Mouse (Mus musculus) forebrain, postnatal 0 days (tissue): ENCODE data around the gene Lclat1. TPM values are rescaled to one million over a fixed set of nuclear protein-coding genes. Genes with fewer than 3 reads are reported as not detected.

Experiments
- ATAC-seq: fragments of 200-750 bp; cut with Nextera tagmentation; 2 replicates; pipeline ENCODE4 v1.8.0; 2017; ENCODE audit warnings: mild to moderate bottlenecking, moderate library complexity
- DNase-seq: peaks from one replicate; pipeline ENCODE4 v3.0.0-alpha.2; 2015
- H3K27ac ChIP-seq: fragments of 300-500 bp; sonication (generic); 2 replicates; pipeline ENCODE4 v1.5.1; 2014; ENCODE audit warnings: low read depth, mild to moderate bottlenecking, antibody characterized with exemption, low read length, moderate library complexity, mixed read lengths
- H3K27me3 ChIP-seq: fragments of 300-500 bp; sonication (generic); 2 replicates; pipeline ENCODE4 v1.6.1; 2014; ENCODE audit warnings: mild to moderate bottlenecking, low read length, mixed read lengths; ENCODE audit not compliant: insufficient read depth
- H3K36me3 ChIP-seq: fragments of 300-500 bp; sonication (generic); 2 replicates; pipeline ENCODE4 v1.6.1; 2014; ENCODE audit warnings: mild to moderate bottlenecking, moderate library complexity; ENCODE audit not compliant: insufficient read depth
- H3K4me1 ChIP-seq: fragments of 300-500 bp; sonication (generic); 2 replicates; pipeline ENCODE4 v1.6.1; 2014; ENCODE audit warnings: antibody characterized with exemption; ENCODE audit not compliant: insufficient read depth
- H3K4me2 ChIP-seq: fragments of 300-500 bp; sonication (generic); 2 replicates; pipeline ENCODE4 v1.6.1; 2014; ENCODE audit warnings: low read depth, mild to moderate bottlenecking, moderate library complexity
- H3K4me3 ChIP-seq: fragments of 300-500 bp; sonication (generic); 2 replicates; pipeline ENCODE4 v1.5.1; 2014; ENCODE audit warnings: low read depth, low read length, mixed read lengths
- H3K9ac ChIP-seq: fragments of 300-500 bp; sonication (generic); 2 replicates; pipeline ENCODE4 v1.6.1; 2014; ENCODE audit warnings: mild to moderate bottlenecking
- H3K9me3 ChIP-seq: fragments of 300-500 bp; sonication (generic); 2 replicates; pipeline ENCODE4 v1.6.1; 2016; ENCODE audit warnings: low read length
- CTCF ChIP-seq: sonication (generic); IDR thresholded peaks from 2 replicates; pipeline ENCODE4 v1.5.1; 2016; ENCODE audit warnings: antibody characterized with exemption, control low read depth, low read depth
- WGBS: fragments of 180-500 bp; shearing (Covaris S2); extraction: QIAGEN DNeasy Blood & Tissue Kit; methylation state at CpG from one replicate; pipeline ENCODE4 v1.1.7; 2014; 5-methylcytosine and 5-hydroxymethylcytosine counted together
- polyA plus RNA-seq: library from polyadenylated mRNA; unstranded; fragments of >200 nt; fragmentation: Nextera tagmentation; extraction: Ambion mirVana; gene quantifications from 2 replicates; pipeline ENCODE4 v1.2.1, GENCODE M21; 2015
- total RNA-seq: library from RNA; depleted of rRNA; stranded (reverse); fragments of >200 nt; gene quantifications from 2 replicates; pipeline ENCODE4 v1.2.3, GENCODE M21; 2014

Lclat1 gene
- total and polyA plus RNA-seq, 2 experiments from 2014 or later = 11.9 to 28.4 TPM

DNA sequence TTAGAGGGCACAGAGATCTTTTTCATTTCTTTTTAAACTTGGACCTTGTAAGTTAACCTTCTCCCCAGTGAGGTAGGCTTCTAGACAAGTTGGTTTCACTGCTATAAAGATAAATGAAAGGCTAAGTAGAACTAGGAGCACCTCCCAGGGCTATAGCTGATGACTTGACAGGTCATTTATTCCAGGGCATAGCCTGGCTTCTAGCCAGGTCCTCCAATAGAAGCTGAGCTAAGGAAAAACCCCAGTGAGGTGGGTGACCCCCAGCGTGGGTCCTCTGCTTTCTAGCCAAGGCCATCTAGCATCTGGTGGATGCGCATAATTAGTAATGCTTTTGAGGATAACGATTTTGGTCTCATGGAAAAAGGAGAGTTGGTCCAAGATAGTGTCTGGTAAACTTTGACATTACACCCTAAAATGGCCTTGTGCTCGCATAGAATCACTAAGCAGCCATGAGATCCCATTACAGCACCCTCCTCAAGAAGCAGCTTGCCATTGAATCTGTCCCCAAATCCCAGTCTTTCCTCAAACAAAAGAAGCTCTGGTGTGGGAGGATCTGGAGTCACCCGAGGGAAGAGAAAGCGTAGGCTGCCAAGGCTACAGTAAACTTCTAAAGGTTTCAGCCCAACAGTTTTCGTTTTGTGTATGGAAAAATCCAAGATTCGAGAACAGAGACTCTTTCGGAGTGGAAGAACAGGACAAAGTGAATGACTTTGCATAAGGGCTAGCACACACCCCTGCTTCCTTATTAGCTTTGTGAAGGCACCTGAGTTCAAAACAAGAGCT lies 41.2 kb upstream of the Lclat1 start:
- Histone ChIP-seq H3K27me3 (no peaks in the 10 kb centered on the region), H3K9ac (no peak overlapping the region), H3K4me1 (no peaks in the 10 kb centered on the region), H3K27ac (no peak overlapping the region), H3K9me3 (no peaks in the 10 kb centered on the region), H3K36me3 (no peaks in the 10 kb centered on the region), H3K4me3 (no peak overlapping the region), H3K4me2 (no peak overlapping the region)
- WGBS = 68% methylated on average over 9 of the region's 9 CpGs
- ATAC-seq (no peak), DNase-seq (no peak)
- TF ChIP-seq CTCF = no peak

DNA sequence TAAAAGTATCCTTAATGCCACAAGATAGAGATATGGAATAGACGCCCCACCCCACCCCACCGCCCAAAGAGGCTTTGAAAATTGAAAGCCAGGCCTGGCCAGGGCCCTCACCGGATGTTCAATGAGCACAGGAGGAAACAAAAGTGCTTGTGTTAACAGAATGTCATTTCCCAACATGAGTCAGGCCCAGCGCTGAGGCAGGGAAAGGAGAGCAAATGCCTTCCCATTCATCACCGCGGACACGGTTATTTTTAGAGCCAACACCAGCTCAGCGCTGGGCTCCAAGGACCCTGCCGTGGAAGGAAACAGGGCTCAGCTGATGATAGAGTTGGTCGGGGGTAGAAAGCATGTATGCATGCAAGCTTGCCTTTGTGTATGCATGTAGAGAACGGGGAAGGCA lies 40.4 kb upstream of the Lclat1 start:
- ATAC-seq (no peak), DNase-seq (no peak)
- Histone ChIP-seq H3K27me3 (no peaks in the 10 kb centered on the region), H3K4me1 (no peaks in the 10 kb centered on the region), H3K9me3 (no peaks in the 10 kb centered on the region), H3K36me3 (no peaks in the 10 kb centered on the region), H3K4me3 (no peak overlapping the region), H3K9ac (no peak overlapping the region), H3K27ac (no peak overlapping the region), H3K4me2 (no peak overlapping the region)
- TF ChIP-seq CTCF = no peak
- 62% methylated on average over 11 of the region's 11 CpGs for WGBS

DNA sequence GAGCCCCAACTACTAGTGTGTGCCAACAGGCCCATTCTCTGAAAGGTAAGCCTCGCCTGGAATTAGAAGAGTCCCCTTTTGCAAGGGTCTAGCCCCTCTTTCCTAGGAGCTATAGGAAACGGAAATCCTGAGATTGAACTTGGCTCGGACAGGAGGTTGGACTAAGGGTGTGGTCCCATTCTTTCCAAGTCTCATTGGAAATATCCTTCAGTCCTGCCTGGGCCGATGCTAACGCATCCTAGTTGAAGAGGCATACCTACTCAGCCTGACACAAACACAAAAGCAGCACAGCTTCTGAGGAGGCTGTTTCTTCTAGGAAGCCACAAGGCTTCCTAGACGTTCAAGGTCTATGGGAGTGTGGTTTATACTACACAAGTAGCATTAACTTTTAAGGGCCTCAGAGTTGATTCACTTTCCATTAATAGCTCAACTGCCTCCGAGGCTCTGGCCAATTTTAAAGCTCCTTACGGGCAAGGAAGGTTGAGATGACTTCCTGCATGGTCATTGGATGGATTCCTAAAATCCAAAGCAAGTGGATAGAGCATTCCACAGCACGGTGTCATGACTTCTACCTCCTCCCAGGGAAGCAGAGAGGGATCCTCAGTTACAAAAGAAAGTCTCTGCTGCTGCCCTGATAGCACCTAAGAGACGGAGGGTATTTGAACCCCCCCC lies 39.3 kb upstream of the Lclat1 start:
- no peak for TF ChIP-seq CTCF
- Histone ChIP-seq H3K27ac (no peak overlapping the region), H3K4me1 (no peaks in the 10 kb centered on the region), H3K9me3 (no peaks in the 10 kb centered on the region), H3K36me3 (no peaks in the 10 kb centered on the region), H3K9ac (no peak overlapping the region), H3K27me3 (no peaks in the 10 kb centered on the region), H3K4me3 (no peak overlapping the region), H3K4me2 (no peak overlapping the region)
- DNase-seq (no peak), ATAC-seq (no peak)
- WGBS = 86% methylated on average over 10 of the region's 10 CpGs

DNA sequence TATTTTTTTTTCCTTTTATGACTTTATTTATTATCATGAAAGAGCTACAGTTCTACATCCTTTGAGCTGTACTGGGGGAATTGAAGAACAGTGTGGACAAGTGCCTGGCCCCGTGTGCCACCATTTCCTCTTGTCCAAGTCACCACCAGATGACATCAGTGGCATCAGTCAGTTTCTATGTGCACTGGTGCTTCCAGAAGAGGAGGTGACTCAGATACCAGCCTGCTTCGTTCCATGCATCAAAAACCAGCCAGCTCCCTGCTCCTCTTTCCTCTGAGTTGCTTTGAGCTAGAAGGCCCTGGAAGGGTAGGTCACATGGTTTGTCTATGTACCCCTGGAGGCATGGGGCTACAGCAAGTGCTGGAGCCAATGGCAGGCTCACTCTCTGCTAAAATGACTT lies 37.3 kb upstream of the Lclat1 start:
- H3K4me1 ChIP-seq = no peaks in the 10 kb centered on the region; the same call in 1 of the 2 replicates
- no peak overlapping the region for H3K27ac ChIP-seq
- H3K36me3 ChIP-seq = no peaks in the 10 kb centered on the region
- TF ChIP-seq CTCF = no peak
- ATAC-seq = no peak
- no peak overlapping the region for H3K4me2 ChIP-seq
- H3K4me3 ChIP-seq = no peak overlapping the region
- WGBS = 82% methylated on average over 2 of the region's 2 CpGs
- no peaks in the 10 kb centered on the region for H3K9me3 ChIP-seq
- no peaks in the 10 kb centered on the region for H3K27me3 ChIP-seq
- H3K9ac ChIP-seq = no peak overlapping the region
- no peak for DNase-seq

DNA sequence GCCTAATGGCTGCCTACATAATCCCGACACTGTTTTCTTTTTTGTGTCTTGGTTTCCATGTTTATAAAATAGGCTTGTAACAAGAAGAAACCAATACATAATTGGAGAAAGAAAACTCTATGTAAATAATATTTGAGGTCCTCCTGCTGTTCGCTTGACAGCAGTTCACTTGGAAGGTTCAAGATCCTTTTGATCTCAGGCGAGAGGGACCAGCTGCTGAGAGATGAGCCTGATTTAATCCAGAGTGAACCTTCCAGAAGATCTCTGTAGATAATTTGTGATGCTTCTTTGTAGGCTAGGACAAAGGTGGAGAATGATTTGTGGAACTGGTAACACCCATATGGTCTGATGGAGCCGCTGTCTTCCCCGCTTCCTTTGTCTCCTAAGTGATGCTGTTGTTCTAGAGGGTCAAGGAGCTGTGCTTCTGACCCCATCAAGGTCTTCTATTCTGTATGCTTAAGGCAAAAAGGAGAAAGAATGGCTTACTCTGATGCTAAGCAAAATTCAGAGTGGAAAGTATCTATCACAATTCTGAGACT lies 36.0 kb upstream of the Lclat1 start:
- Histone ChIP-seq H3K27me3 (no peaks in the 10 kb centered on the region), H3K36me3 (no peaks in the 10 kb centered on the region)
- 80% methylated on average over 5 of the region's 5 CpGs for WGBS

DNA sequence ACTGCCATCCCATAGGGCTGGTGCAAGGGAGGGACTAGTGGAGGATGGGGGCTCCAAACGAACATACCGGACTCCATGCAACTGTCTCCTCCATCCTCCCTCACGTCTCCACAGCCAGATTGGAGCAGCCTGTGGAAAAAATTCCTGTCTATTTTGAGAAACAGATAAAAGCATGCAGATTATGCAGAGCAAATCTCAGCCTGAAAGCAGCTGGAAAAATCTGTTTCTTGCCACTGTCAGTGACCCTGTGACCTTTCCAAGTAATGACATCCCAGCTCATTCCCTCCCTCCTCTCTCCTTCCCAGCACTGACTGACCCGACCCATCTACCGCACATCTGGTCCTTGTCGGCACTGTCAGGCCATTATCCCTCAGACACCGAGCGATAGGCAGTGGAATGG lies 35.5 kb upstream of the Lclat1 start:
- Histone ChIP-seq H3K27me3 (no peaks in the 10 kb centered on the region), H3K9ac (no peak overlapping the region), H3K4me2 (no peak overlapping the region), H3K4me1 (no peaks in the 10 kb centered on the region; the same call in 1 of the 2 replicates), H3K4me3 (no peak overlapping the region), H3K27ac (no peak overlapping the region), H3K9me3 (no peaks in the 10 kb centered on the region), H3K36me3 (no peaks in the 10 kb centered on the region)
- no peak for TF ChIP-seq CTCF
- 74% methylated on average over 8 of the region's 8 CpGs for WGBS
- ATAC-seq (peak; percentile 26; the same call in 1 of the 2 replicates), DNase-seq (peak; percentile 15)

More for the DNA sequence above, 36.0 kb upstream of the Lclat1 start:
- no peak for TF ChIP-seq CTCF
- Histone ChIP-seq H3K4me3 (no peak overlapping the region), H3K9ac (no peak overlapping the region), H3K4me1 (no peaks in the 10 kb centered on the region; the same call in 1 of the 2 replicates), H3K9me3 (no peaks in the 10 kb centered on the region), H3K27ac (no peak overlapping the region), H3K4me2 (no peak overlapping the region)
- DNase-seq = no peak
- no peak for ATAC-seq

DNA sequence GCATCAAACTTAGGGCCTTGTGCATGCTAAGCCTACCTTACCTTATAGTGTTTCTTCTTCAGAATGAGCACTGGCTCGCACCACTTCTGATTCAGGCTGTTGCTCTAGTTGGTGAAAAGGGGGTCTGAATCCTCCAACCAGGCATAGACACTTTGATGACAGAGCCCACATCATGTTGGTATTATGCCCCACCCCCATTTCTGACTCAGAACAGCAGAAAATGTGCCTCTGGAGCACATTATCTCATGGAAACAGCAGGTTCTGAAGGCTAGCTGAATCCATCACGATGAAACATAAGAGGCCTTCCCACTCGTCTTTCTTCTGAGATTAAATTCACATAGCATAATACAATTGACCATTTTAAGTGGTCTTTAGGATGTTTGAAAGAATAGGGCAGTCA lies 33.2 kb upstream of the Lclat1 start:
- Histone ChIP-seq H3K4me2 (no peak overlapping the region), H3K9ac (no peak overlapping the region), H3K36me3 (no peaks in the 10 kb centered on the region), H3K27ac (no peak overlapping the region), H3K27me3 (no peaks in the 10 kb centered on the region), H3K4me3 (no peak overlapping the region), H3K9me3 (no peaks in the 10 kb centered on the region), H3K4me1 (no peaks in the 10 kb centered on the region; the same call in 1 of the 2 replicates)
- TF ChIP-seq CTCF = no peak
- ATAC-seq (no peak), DNase-seq (no peak)
- 82% methylated on average over 3 of the region's 3 CpGs for WGBS
